Mouse (Mus musculus) forebrain, postnatal 0 days (tissue): Measurements from ENCODE around the gene Ttll12. TPM values are rescaled to one million over a fixed set of nuclear protein-coding genes. Genes with fewer than 3 reads are reported as not detected.

ENCODE experiments used
- ATAC-seq: fragments of 200-750 bp; cut with Nextera tagmentation; 2 replicates; pipeline ENCODE4 v1.8.0; 2017; ENCODE audit warnings: mild to moderate bottlenecking, moderate library complexity
- DNase-seq: peaks from one replicate; pipeline ENCODE4 v3.0.0-alpha.2; 2015
- H3K27ac ChIP-seq: fragments of 300-500 bp; sonication (generic); 2 replicates; pipeline ENCODE4 v1.5.1; 2014; ENCODE audit warnings: low read depth, mild to moderate bottlenecking, antibody characterized with exemption, low read length, moderate library complexity, mixed read lengths
- H3K27me3 ChIP-seq: fragments of 300-500 bp; sonication (generic); 2 replicates; pipeline ENCODE4 v1.6.1; 2014; ENCODE audit warnings: mild to moderate bottlenecking, low read length, mixed read lengths; ENCODE audit not compliant: insufficient read depth
- H3K36me3 ChIP-seq: fragments of 300-500 bp; sonication (generic); 2 replicates; pipeline ENCODE4 v1.6.1; 2014; ENCODE audit warnings: mild to moderate bottlenecking, moderate library complexity; ENCODE audit not compliant: insufficient read depth
- H3K4me1 ChIP-seq: fragments of 300-500 bp; sonication (generic); 2 replicates; pipeline ENCODE4 v1.6.1; 2014; ENCODE audit warnings: antibody characterized with exemption; ENCODE audit not compliant: insufficient read depth
- H3K4me2 ChIP-seq: fragments of 300-500 bp; sonication (generic); 2 replicates; pipeline ENCODE4 v1.6.1; 2014; ENCODE audit warnings: low read depth, mild to moderate bottlenecking, moderate library complexity
- H3K4me3 ChIP-seq: fragments of 300-500 bp; sonication (generic); 2 replicates; pipeline ENCODE4 v1.5.1; 2014; ENCODE audit warnings: low read depth, low read length, mixed read lengths
- H3K9ac ChIP-seq: fragments of 300-500 bp; sonication (generic); 2 replicates; pipeline ENCODE4 v1.6.1; 2014; ENCODE audit warnings: mild to moderate bottlenecking
- H3K9me3 ChIP-seq: fragments of 300-500 bp; sonication (generic); 2 replicates; pipeline ENCODE4 v1.6.1; 2016; ENCODE audit warnings: low read length
- CTCF ChIP-seq: sonication (generic); IDR thresholded peaks from 2 replicates; pipeline ENCODE4 v1.5.1; 2016; ENCODE audit warnings: antibody characterized with exemption, control low read depth, low read depth
- WGBS: fragments of 180-500 bp; shearing (Covaris S2); extraction: QIAGEN DNeasy Blood & Tissue Kit; methylation state at CpG from one replicate; pipeline ENCODE4 v1.1.7; 2014; 5-methylcytosine and 5-hydroxymethylcytosine counted together
- polyA plus RNA-seq: library from polyadenylated mRNA; unstranded; fragments of >200 nt; fragmentation: Nextera tagmentation; extraction: Ambion mirVana; gene quantifications from 2 replicates; pipeline ENCODE4 v1.2.1, GENCODE M21; 2015
- total RNA-seq: library from RNA; depleted of rRNA; stranded (reverse); fragments of >200 nt; gene quantifications from 2 replicates; pipeline ENCODE4 v1.2.3, GENCODE M21; 2014

The Ttll12 gene
- total and polyA plus RNA-seq, 2 experiments from 2014 or later, result 38.7 to 42.9 TPM

GRCm38 (mm10) chr15:83534960-83535889 is 59.7 kb downstream of the Ttll12 start:
- no peaks in the 10 kb centered on the region for H3K36me3 ChIP-seq
- H3K9ac ChIP-seq, result no peak overlapping the region
- no peak for ATAC-seq
- H3K9me3 ChIP-seq, result no peaks in the 10 kb centered on the region
- no peak for DNase-seq
- no peaks in the 10 kb centered on the region for H3K4me1 ChIP-seq
- no peak for TF ChIP-seq CTCF
- no peak overlapping the region for H3K4me2 ChIP-seq
- no peak overlapping the region for H3K4me3 ChIP-seq
- 74% methylated on average over 17 of the region's 17 CpGs for WGBS
- no peaks in the 10 kb centered on the region for H3K27me3 ChIP-seq
- no peak overlapping the region for H3K27ac ChIP-seq

- ATAC-seq (no peak), DNase-seq (no peak)
- no peak overlapping the region for H3K27ac ChIP-seq
- H3K36me3 ChIP-seq, result no peaks in the 10 kb centered on the region
- no peaks in the 10 kb centered on the region for H3K9me3 ChIP-seq
- no peaks in the 10 kb centered on the region for H3K4me1 ChIP-seq
- H3K9ac ChIP-seq, result no peak overlapping the region
- no peak for TF ChIP-seq CTCF
- peaks cover 6% of the 10 kb centered on the region; the same call in 1 of the 2 replicates for H3K27me3 ChIP-seq
- no peak overlapping the region for H3K4me3 ChIP-seq
- 84% methylated on average over 7 of the region's 7 CpGs for WGBS
- H3K4me2 ChIP-seq, result no peak overlapping the region
Observed at GRCm38 (mm10) chr15:83532606-83533005, 62.4 kb downstream of the Ttll12 start.

GRCm38 (mm10) chr15:83531961-83532469 is 62.9 kb downstream of the Ttll12 start:
- Histone ChIP-seq H3K4me2 (no peak overlapping the region), H3K27ac (no peak overlapping the region), H3K27me3 (peaks cover 12% of the 10 kb centered on the region; the same call in 1 of the 2 replicates), H3K4me3 (no peak overlapping the region), H3K9me3 (no peaks in the 10 kb centered on the region), H3K9ac (no peak overlapping the region), H3K36me3 (no peaks in the 10 kb centered on the region), H3K4me1 (no peaks in the 10 kb centered on the region)
- ATAC-seq (no peak), DNase-seq (no peak)
- 89% methylated on average over 5 of the region's 5 CpGs for WGBS
- TF ChIP-seq CTCF, result peak; percentile 30

DNA sequence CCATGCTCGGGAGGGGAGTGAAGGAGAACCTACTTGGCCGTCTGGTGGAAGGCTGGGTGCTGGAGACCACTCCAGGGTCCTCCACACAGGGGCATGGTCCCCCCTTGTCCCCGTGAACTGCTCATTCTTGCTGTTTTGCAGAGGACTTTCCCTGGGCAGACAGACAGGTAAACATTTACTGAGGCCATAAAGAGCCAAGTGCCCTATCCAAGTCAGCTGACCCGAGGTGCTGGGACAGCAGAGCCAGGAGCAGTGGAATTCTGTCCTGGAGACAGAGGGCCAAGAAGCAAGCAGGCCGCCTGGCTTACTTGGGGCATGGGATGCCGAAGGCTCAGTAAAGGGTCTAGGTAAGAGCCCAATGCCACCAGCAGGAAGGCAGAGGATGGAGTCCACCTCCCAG is 64.3 kb downstream of the Ttll12 start:
- Histone ChIP-seq H3K9me3 (no peaks in the 10 kb centered on the region), H3K9ac (no peak overlapping the region), H3K4me1 (peaks cover 4% of the 10 kb centered on the region; the same call in 1 of the 2 replicates), H3K36me3 (no peaks in the 10 kb centered on the region), H3K4me3 (no peak overlapping the region), H3K27ac (no peak overlapping the region), H3K4me2 (no peak overlapping the region), H3K27me3 (peaks cover 25% of the 10 kb centered on the region)
- 81% methylated on average over 6 of the region's 6 CpGs for WGBS
- DNase-seq, result no peak
- no peak for TF ChIP-seq CTCF
- no peak for ATAC-seq

DNA sequence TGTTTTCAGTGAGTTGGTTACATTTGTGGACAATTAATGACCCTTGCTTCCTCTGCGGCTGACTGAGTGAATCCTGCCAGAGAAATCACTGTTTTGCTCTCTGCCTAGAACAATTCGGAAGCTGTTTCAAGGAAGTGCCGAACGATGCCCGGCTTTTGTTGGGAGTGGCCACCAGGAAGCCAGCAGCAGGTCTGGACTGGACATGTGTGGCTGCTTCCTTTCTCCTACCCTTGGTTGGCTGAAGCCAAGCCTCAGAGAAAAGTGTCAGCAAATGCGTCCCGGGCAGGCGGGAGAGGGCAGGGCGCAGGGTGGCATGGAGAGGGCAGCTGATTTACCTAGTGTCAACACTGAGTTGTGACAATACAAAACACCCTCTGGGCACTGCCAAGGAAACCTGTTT is 64.7 kb downstream of the Ttll12 start:
- no peak for TF ChIP-seq CTCF
- WGBS, result 78% methylated on average over 9 of the region's 9 CpGs

DNA sequence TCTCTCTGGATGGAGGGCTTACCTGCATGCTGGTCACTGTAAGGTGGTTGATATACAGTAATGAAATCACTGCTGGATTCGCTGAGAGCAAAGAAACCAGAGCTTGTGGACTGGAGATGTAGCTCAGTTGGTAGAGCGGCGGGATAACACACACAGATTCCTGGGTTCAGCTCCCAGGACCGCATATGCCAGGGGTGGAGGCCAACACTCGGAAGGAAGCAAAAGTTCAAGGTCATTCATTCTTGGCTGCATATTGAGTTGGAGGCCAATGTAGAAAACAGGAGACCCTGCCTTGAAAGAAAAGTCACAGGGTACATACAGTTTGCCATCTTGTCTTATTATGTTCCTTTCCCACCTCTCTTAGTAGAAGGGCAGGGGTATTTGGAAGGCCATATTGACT is 65.2 kb downstream of the Ttll12 start:
- DNase-seq (no peak), ATAC-seq (no peak)
- H3K4me3 ChIP-seq, result no peak overlapping the region
- H3K4me1 ChIP-seq, result peaks cover 4% of the 10 kb centered on the region; the same call in 1 of the 2 replicates
- WGBS, result 88% methylated on average over 5 of the region's 5 CpGs
- no peaks in the 10 kb centered on the region for H3K36me3 ChIP-seq
- peaks cover 32% of the 10 kb centered on the region for H3K27me3 ChIP-seq
- H3K9ac ChIP-seq, result no peak overlapping the region
- H3K9me3 ChIP-seq, result no peaks in the 10 kb centered on the region
- TF ChIP-seq CTCF, result no peak
- no peak overlapping the region for H3K4me2 ChIP-seq
- no peak overlapping the region for H3K27ac ChIP-seq

More for the DNA sequence above, 64.7 kb downstream of the Ttll12 start:
- Histone ChIP-seq H3K9me3 (no peaks in the 10 kb centered on the region), H3K36me3 (no peaks in the 10 kb centered on the region), H3K27me3 (peaks cover 29% of the 10 kb centered on the region), H3K9ac (no peak overlapping the region), H3K4me1 (peaks cover 4% of the 10 kb centered on the region; the same call in 1 of the 2 replicates), H3K4me2 (no peak overlapping the region), H3K27ac (no peak overlapping the region), H3K4me3 (no peak overlapping the region)
- DNase-seq, result no peak
- ATAC-seq, result no peak

- no peak overlapping the region for H3K9ac ChIP-seq
- H3K36me3 ChIP-seq, result no peaks in the 10 kb centered on the region
- 68% methylated on average over 4 of the region's 4 CpGs for WGBS
- peaks cover 32% of the 10 kb centered on the region for H3K27me3 ChIP-seq
- no peak for DNase-seq
- no peak overlapping the region for H3K27ac ChIP-seq
- peaks cover 4% of the 10 kb centered on the region; the same call in 1 of the 2 replicates for H3K4me1 ChIP-seq
- ATAC-seq, result no peak
- H3K4me3 ChIP-seq, result no peak overlapping the region
- no peak overlapping the region for H3K4me2 ChIP-seq
- H3K9me3 ChIP-seq, result no peaks in the 10 kb centered on the region
- no peak for TF ChIP-seq CTCF
Observed at GRCm38 (mm10) chr15:83528892-83529291, 66.1 kb downstream of the Ttll12 start.
